15 mouse cellular contexts compared by ENCODE assay signal in genomic region chr1:47272131-47272530, GRCm38 (mm10).
"Had no signal": no experiment of that assay in that cellular context is flagged by ENCODE, and none has a peak within 500 bp of the region (broad histone marks: within the 10 kb centered on the region; RNA-seq: fewer than 3 reads in every experiment).

No protein-coding gene starts in this region.

- H3K4me3 ChIP-seq: midbrain, embryonic 10.5 days; midbrain, embryonic 12.5 days; myocyte; stomach, embryonic 15.5 days had no signal

- ATAC-seq: midbrain, embryonic 16.5 days had no signal

- H3K4me1 ChIP-seq: midbrain, embryonic 10.5 days; midbrain, embryonic 12.5 days; stomach, embryonic 15.5 days had no signal

- H3K4me2 ChIP-seq: lung, embryonic 14.5 days; midbrain, embryonic 12.5 days; stomach, embryonic 15.5 days had no signal

- H3K27ac ChIP-seq: midbrain, embryonic 10.5 days; midbrain, embryonic 12.5 days; stomach, embryonic 15.5 days; stomach, postnatal 0 days had no signal

- H3K9me3 ChIP-seq: midbrain, embryonic 10.5 days; midbrain, embryonic 12.5 days; stomach, embryonic 15.5 days had no signal

- H3K27me3 ChIP-seq: midbrain, embryonic 12.5 days; stomach, embryonic 15.5 days had no signal

- DNase-seq: lung, adult 18-20 months; lung, embryonic 14.5 days; lung, postnatal 10 days; lung, postnatal 4 days; midbrain, embryonic 14.5 days; right cerebral cortex, postnatal 14 days; thymus, adult 2 months; thymus, postnatal 25 days; thymus, postnatal 4 days had no signal

- H3K36me3 ChIP-seq: midbrain, embryonic 10.5 days; midbrain, embryonic 12.5 days; stomach, embryonic 15.5 days had no signal

- H3K9ac ChIP-seq: lung, embryonic 14.5 days; midbrain, embryonic 12.5 days; stomach, embryonic 15.5 days had no signal
